Mouse (Mus musculus): ENCODE measurements around the gene Pla2g4e. TPM values are rescaled to one million over a fixed set of nuclear protein-coding genes. Genes with fewer than 3 reads are reported as not detected.
A peak's percentile ranks its signal among the peaks of the same experiment; 100 is the strongest.

The Pla2g4e gene
- polyA plus RNA-seq, 1 experiment = 17.2 TPM

GRCm38 (mm10) chr2:120276951-120277350, 31.8 kb upstream of the Pla2g4e start:
- Histone ChIP-seq H3K4me3 (ENCODE audit: insufficient read depth, low read length) (no peak overlapping the region), H3K27ac (ENCODE audit: insufficient read depth, low read length) (no peak overlapping the region), H3K4me1 (ENCODE audit: control insufficient read depth, insufficient read depth, low read length) (no peaks in the 10 kb centered on the region)
- TF ChIP-seq CTCF (IDR thresholded peaks at IDR 0.05; ENCODE audit: extremely low read depth, insufficient read depth, low read length) = no peak
- TF ChIP-seq POLR2A (IDR thresholded peaks at IDR 0.05; ENCODE audit: extremely low read depth, insufficient read depth, low read length) = no peak

GRCm38 (mm10) chr2:120268635-120269034, 23.5 kb upstream of the Pla2g4e start:
- Histone ChIP-seq H3K4me1 (ENCODE audit: control insufficient read depth, insufficient read depth, low read length) (no peaks in the 10 kb centered on the region), H3K27ac (ENCODE audit: insufficient read depth, low read length) (no peak overlapping the region), H3K4me3 (ENCODE audit: insufficient read depth, low read length) (no peak overlapping the region)
- no peak for TF ChIP-seq POLR2A (IDR thresholded peaks at IDR 0.05; ENCODE audit: extremely low read depth, insufficient read depth, low read length)
- TF ChIP-seq CTCF (IDR thresholded peaks at IDR 0.05; ENCODE audit: extremely low read depth, insufficient read depth, low read length) = peak; percentile 26; the same call in 1 of the 2 replicates

GRCm38 (mm10) chr2:120265523-120265922, 20.4 kb upstream of the Pla2g4e start:
- Histone ChIP-seq H3K27ac (ENCODE audit: insufficient read depth, low read length) (no peak overlapping the region), H3K4me1 (ENCODE audit: control insufficient read depth, insufficient read depth, low read length) (no peaks in the 10 kb centered on the region), H3K4me3 (ENCODE audit: insufficient read depth, low read length) (no peak overlapping the region)
- TF ChIP-seq POLR2A (IDR thresholded peaks at IDR 0.05; ENCODE audit: extremely low read depth, insufficient read depth, low read length) (no peak), CTCF (IDR thresholded peaks at IDR 0.05; ENCODE audit: extremely low read depth, insufficient read depth, low read length) (peak; percentile 34; the same call in 1 of the 2 replicates)

- Histone ChIP-seq H3K4me3 (ENCODE audit: insufficient read depth, low read length) (no peak overlapping the region), H3K4me1 (ENCODE audit: control insufficient read depth, insufficient read depth, low read length) (no peaks in the 10 kb centered on the region), H3K27ac (ENCODE audit: insufficient read depth, low read length) (no peak overlapping the region)
- TF ChIP-seq POLR2A (IDR thresholded peaks at IDR 0.05; ENCODE audit: extremely low read depth, insufficient read depth, low read length) (no peak), CTCF (IDR thresholded peaks at IDR 0.05; ENCODE audit: extremely low read depth, insufficient read depth, low read length) (no peak)
Observed at GRCm38 (mm10) chr2:120264858-120265257, 19.7 kb upstream of the Pla2g4e start.

- no peak overlapping the region for H3K27ac ChIP-seq (ENCODE audit: insufficient read depth, low read length)
- no peak overlapping the region for H3K4me3 ChIP-seq (ENCODE audit: insufficient read depth, low read length)
- TF ChIP-seq POLR2A (IDR thresholded peaks at IDR 0.05; ENCODE audit: extremely low read depth, insufficient read depth, low read length) = no peak
- TF ChIP-seq CTCF (IDR thresholded peaks at IDR 0.05; ENCODE audit: extremely low read depth, insufficient read depth, low read length) = no peak
- H3K4me1 ChIP-seq (ENCODE audit: control insufficient read depth, insufficient read depth, low read length) = no peaks in the 10 kb centered on the region
Observed at GRCm38 (mm10) chr2:120262876-120263275, 17.7 kb upstream of the Pla2g4e start.

- Histone ChIP-seq H3K27ac (ENCODE audit: insufficient read depth, low read length) (no peak overlapping the region), H3K4me3 (ENCODE audit: insufficient read depth, low read length) (no peak overlapping the region), H3K4me1 (ENCODE audit: control insufficient read depth, insufficient read depth, low read length) (no peaks in the 10 kb centered on the region)
- no peak for TF ChIP-seq CTCF (IDR thresholded peaks at IDR 0.05; ENCODE audit: extremely low read depth, insufficient read depth, low read length)
- no peak for TF ChIP-seq POLR2A (IDR thresholded peaks at IDR 0.05; ENCODE audit: extremely low read depth, insufficient read depth, low read length)
Observed at GRCm38 (mm10) chr2:120261346-120261745, 16.2 kb upstream of the Pla2g4e start.

GRCm38 (mm10) chr2:120256259-120256658, 11.1 kb upstream of the Pla2g4e start:
- Histone ChIP-seq H3K4me3 (ENCODE audit: insufficient read depth, low read length) (no peak overlapping the region), H3K4me1 (ENCODE audit: control insufficient read depth, insufficient read depth, low read length) (no peaks in the 10 kb centered on the region), H3K27ac (ENCODE audit: insufficient read depth, low read length) (no peak overlapping the region)
- TF ChIP-seq CTCF (IDR thresholded peaks at IDR 0.05; ENCODE audit: extremely low read depth, insufficient read depth, low read length) (no peak), POLR2A (IDR thresholded peaks at IDR 0.05; ENCODE audit: extremely low read depth, insufficient read depth, low read length) (no peak)

GRCm38 (mm10) chr2:120252644-120253043, 7.5 kb upstream of the Pla2g4e start:
- Histone ChIP-seq H3K27ac (ENCODE audit: insufficient read depth, low read length) (no peak overlapping the region), H3K4me3 (ENCODE audit: insufficient read depth, low read length) (no peak overlapping the region), H3K4me1 (ENCODE audit: control insufficient read depth, insufficient read depth, low read length) (no peaks in the 10 kb centered on the region)
- TF ChIP-seq POLR2A (IDR thresholded peaks at IDR 0.05; ENCODE audit: extremely low read depth, insufficient read depth, low read length) (no peak), CTCF (IDR thresholded peaks at IDR 0.05; ENCODE audit: extremely low read depth, insufficient read depth, low read length) (no peak)

GRCm38 (mm10) chr2:120245421-120246016, 384 bp upstream of the Pla2g4e start:
- Histone ChIP-seq H3K4me1 (ENCODE audit: control insufficient read depth, insufficient read depth, low read length) (no peaks in the 10 kb centered on the region), H3K27ac (ENCODE audit: insufficient read depth, low read length) (peak overlapping the region; percentile 6; the same call in 1 of the 2 replicates), H3K4me3 (ENCODE audit: insufficient read depth, low read length) (peak overlapping the region; percentile 77)
- TF ChIP-seq CTCF (IDR thresholded peaks at IDR 0.05; ENCODE audit: extremely low read depth, insufficient read depth, low read length) = peak; percentile 43; the same call in 1 of the 2 replicates
- TF ChIP-seq POLR2A (IDR thresholded peaks at IDR 0.05; ENCODE audit: extremely low read depth, insufficient read depth, low read length) = 0 out of 2 replicates have a peak, but pooled peaks have one; percentile 36

GRCm38 (mm10) chr2:120243995-120244394, 1.1 kb downstream of the Pla2g4e start:
- H3K4me1 ChIP-seq (ENCODE audit: control insufficient read depth, insufficient read depth, low read length) = no peaks in the 10 kb centered on the region
- no peak for TF ChIP-seq POLR2A (IDR thresholded peaks at IDR 0.05; ENCODE audit: extremely low read depth, insufficient read depth, low read length)
- no peak for TF ChIP-seq CTCF (IDR thresholded peaks at IDR 0.05; ENCODE audit: extremely low read depth, insufficient read depth, low read length)
- H3K27ac ChIP-seq (ENCODE audit: insufficient read depth, low read length) = no peak overlapping the region
- H3K4me3 ChIP-seq (ENCODE audit: insufficient read depth, low read length) = peak overlapping the region; percentile 77
